Mouse (Mus musculus): Measurements from ENCODE around the gene Itk. TPM values are rescaled to one million over a fixed set of nuclear protein-coding genes. Genes with fewer than 3 reads are reported as not detected.
"Not testable (repeated sequence)": the region's sequence is repeated elsewhere in the genome, so short reads cannot be mapped to it uniquely, and the experiment has no call there.

Itk gene
- polyA plus RNA-seq (2016; fragmentation: Nextera tagmentation; extraction: Ambion mirVana): 0.04 and 0.05 TPM in 2 replicates

DNA sequence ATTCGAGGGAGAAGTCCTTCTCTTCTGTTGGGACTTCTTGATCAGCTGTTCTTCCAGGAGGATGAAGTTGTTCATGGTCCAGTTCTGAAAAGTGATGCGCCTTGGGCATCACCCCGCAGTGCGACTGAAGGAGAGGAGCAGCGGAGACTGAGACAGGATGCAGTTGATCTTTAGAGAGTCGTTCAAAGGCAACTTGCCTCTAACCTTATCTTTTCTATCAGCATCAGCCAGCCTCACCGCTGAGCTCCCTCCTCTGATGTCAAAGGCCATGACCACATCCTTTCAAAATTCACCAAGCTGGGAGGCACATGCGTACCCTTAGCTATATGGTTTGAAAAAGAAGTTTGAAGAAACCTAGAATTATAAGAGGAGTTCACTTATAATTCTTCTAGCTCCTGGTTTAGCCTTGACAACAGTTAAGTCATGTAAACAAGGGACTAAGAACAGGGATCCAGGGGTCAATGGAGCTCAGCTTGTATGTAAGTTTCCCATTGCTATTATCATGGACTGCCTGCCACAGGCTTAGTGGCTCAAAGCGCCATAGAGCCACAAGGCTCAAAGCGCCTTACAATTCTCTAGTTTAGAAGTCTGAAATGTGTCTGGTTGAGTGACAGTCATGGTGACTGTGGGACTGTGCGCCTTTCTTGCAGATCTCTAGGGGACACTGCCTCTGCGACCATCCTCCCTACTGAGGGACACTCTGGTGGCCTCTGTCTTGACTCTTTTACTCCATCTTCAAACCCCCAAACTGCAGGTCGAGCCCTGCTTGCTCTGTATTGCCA is at the start of gene Itk:
Gene Itk, minus strand, starts transcription at position 180 of the 782 bp plus-strand sequence.
- Histone ChIP-seq H3K4me1 (peaks cover 7% of the 10 kb centered on the region; the same call in 1 of the 2 replicates), H3K9me3 (no peaks in the 10 kb centered on the region), H3K27me3 (replicated peaks; ENCODE audit: low read depth, poor library complexity, severe bottlenecking) (no peaks in the 10 kb centered on the region), H3K27ac (replicated peaks) (no peak within 1 kb of the TSS), H3K4me3 (no peak within 1 kb of the TSS), H3K36me3 (replicated peaks) (no peaks in the 10 kb centered on the region)
- DNase-seq (ENCODE audit: low spot score): no peak
- WGBS: 82% methylated on average over 13 of the region's 13 CpGs

DNA sequence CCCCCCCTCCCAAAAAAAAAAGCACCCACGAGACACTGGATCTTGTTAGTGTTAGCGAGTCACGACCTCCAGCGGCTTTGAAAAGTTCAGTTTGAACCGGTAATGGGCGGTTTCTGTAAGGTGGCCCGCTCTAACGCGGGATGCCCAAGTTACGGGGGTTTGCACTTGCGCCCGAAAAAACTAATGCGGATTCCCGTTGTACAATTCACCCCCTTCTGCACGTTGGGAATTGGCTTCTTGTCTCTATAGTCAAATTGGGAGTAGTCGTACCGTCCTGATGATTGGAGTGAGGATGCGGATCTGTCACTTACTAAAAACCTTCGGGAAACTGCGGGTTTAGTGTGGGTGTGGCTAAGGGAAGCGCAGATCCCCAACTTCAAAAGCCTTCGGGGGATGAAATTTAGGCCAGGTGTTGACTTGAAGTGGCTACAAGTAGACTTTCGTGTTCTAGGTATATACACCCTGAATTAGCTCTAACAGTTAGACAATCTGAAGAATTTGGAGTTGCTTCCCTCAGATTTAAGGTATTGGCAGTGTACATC is 48.2 kb upstream of the Itk start:
- WGBS: 2% methylated on average over 23 of the region's 23 CpGs
- Histone ChIP-seq H3K4me3 (peak overlapping the region; percentile 79), H3K36me3 (replicated peaks) (peaks cover 40% of the 10 kb centered on the region), H3K4me1 (peaks cover 12% of the 10 kb centered on the region), H3K27me3 (replicated peaks; ENCODE audit: low read depth, poor library complexity, severe bottlenecking) (no peaks in the 10 kb centered on the region), H3K27ac (replicated peaks) (peak overlapping the region; percentile 95), H3K9me3 (no peaks in the 10 kb centered on the region)
- peak; percentile 71 for DNase-seq (ENCODE audit: low spot score)

- no peaks in the 10 kb centered on the region for H3K9me3 ChIP-seq
- under 1% methylated on average over 59 of the region's 59 CpGs for WGBS
- H3K36me3 ChIP-seq (replicated peaks): peaks cover 34% of the 10 kb centered on the region
- peaks cover 12% of the 10 kb centered on the region for H3K4me1 ChIP-seq
- DNase-seq (ENCODE audit: low spot score): peak; percentile 94
- peak within 1 kb of the TSS; percentile 79 for H3K4me3 ChIP-seq
- no peaks in the 10 kb centered on the region for H3K27me3 ChIP-seq (replicated peaks; ENCODE audit: low read depth, poor library complexity, severe bottlenecking)
- peak within 1 kb of the TSS; percentile 95 for H3K27ac ChIP-seq (replicated peaks)
Measured at GRCm38 (mm10) chr11:46436760-46437458, 47.6 kb upstream of the Itk start, which contains the start of gene Med7. Gene Med7 (plus strand): TSS chr11:46436925.

- Histone ChIP-seq H3K4me1 (peaks cover 12% of the 10 kb centered on the region), H3K4me3 (no peak overlapping the region), H3K9me3 (no peaks in the 10 kb centered on the region), H3K27ac (replicated peaks) (no peak overlapping the region), H3K27me3 (replicated peaks; ENCODE audit: low read depth, poor library complexity, severe bottlenecking) (no peaks in the 10 kb centered on the region), H3K36me3 (replicated peaks) (peaks cover 19% of the 10 kb centered on the region)
- no peak for DNase-seq (ENCODE audit: low spot score)
Measured at GRCm38 (mm10) chr11:46435363-46435762, 46.0 kb upstream of the Itk start.

DNA sequence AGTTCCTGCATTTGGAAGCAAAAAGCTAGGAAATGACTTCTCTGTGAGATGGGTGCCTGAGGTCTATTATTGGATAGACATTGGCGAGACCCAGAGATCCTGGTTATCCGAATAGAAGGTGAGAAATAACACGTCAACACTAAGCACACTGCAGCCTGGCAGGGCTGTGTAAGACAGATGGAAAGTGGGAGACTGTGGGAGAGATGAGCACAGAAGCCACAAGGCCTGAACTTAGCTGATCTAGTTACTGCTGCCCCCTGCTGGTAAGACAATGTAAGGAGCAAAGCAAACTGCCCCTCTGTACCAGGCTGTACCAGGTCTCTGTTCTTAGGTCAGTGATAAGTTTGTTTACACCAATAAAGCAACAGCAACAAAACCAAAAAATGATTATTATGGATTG is 41.8 kb upstream of the Itk start:
- Histone ChIP-seq H3K9me3 (no peaks in the 10 kb centered on the region), H3K27ac (replicated peaks) (no peak overlapping the region), H3K27me3 (replicated peaks; ENCODE audit: low read depth, poor library complexity, severe bottlenecking) (no peaks in the 10 kb centered on the region), H3K4me1 (0 out of 2 replicates have a peak, but pooled peaks cover 2% of the 10 kb centered on the region), H3K36me3 (replicated peaks) (no peaks in the 10 kb centered on the region), H3K4me3 (no peak overlapping the region)
- WGBS: 27% methylated on average over 3 of the region's 3 CpGs
- peak; percentile 79 for DNase-seq (ENCODE audit: low spot score)

GRCm38 (mm10) chr11:46430123-46430522 is 40.8 kb upstream of the Itk start:
- no peaks in the 10 kb centered on the region for H3K36me3 ChIP-seq (replicated peaks)
- no peaks in the 10 kb centered on the region for H3K4me1 ChIP-seq
- no peak overlapping the region for H3K4me3 ChIP-seq
- no peaks in the 10 kb centered on the region for H3K9me3 ChIP-seq
- no peaks in the 10 kb centered on the region for H3K27me3 ChIP-seq (replicated peaks; ENCODE audit: low read depth, poor library complexity, severe bottlenecking)
- 92% methylated on average over 2 of the region's 2 CpGs for WGBS
- DNase-seq (ENCODE audit: low spot score): no peak
- H3K27ac ChIP-seq (replicated peaks): no peak overlapping the region

- H3K27me3 ChIP-seq (replicated peaks; ENCODE audit: low read depth, poor library complexity, severe bottlenecking); H3K36me3 ChIP-seq (replicated peaks); H3K4me3 ChIP-seq; H3K27ac ChIP-seq (replicated peaks); H3K4me1 ChIP-seq; DNase-seq (ENCODE audit: low spot score); H3K9me3 ChIP-seq: not testable (repeated sequence)
- 44% methylated on average over 4 of the region's 4 CpGs for WGBS
Measured at GRCm38 (mm10) chr11:46428131-46428530, 38.8 kb upstream of the Itk start.

GRCm38 (mm10) chr11:46421086-46421888 is 32.0 kb upstream of the Itk start:
- DNase-seq (ENCODE audit: low spot score): no peak
- H3K4me3 ChIP-seq: no peak overlapping the region
- H3K27me3 ChIP-seq (replicated peaks; ENCODE audit: low read depth, poor library complexity, severe bottlenecking): no peaks in the 10 kb centered on the region
- 85% methylated on average over 8 of the region's 8 CpGs for WGBS
- H3K4me1 ChIP-seq: 0 out of 2 replicates have a peak, but pooled peaks cover 4% of the 10 kb centered on the region
- H3K9me3 ChIP-seq: no peaks in the 10 kb centered on the region
- H3K27ac ChIP-seq (replicated peaks): no peak overlapping the region
- no peaks in the 10 kb centered on the region for H3K36me3 ChIP-seq (replicated peaks)

GRCm38 (mm10) chr11:46418860-46419259 is 29.5 kb upstream of the Itk start:
- no peaks in the 10 kb centered on the region for H3K9me3 ChIP-seq
- no peaks in the 10 kb centered on the region for H3K27me3 ChIP-seq (replicated peaks; ENCODE audit: low read depth, poor library complexity, severe bottlenecking)
- 94% methylated on average over 5 of the region's 5 CpGs for WGBS
- H3K4me3 ChIP-seq: no peak overlapping the region
- H3K4me1 ChIP-seq: 0 out of 2 replicates have a peak, but pooled peaks cover 4% of the 10 kb centered on the region
- H3K36me3 ChIP-seq (replicated peaks): no peaks in the 10 kb centered on the region
- no peak overlapping the region for H3K27ac ChIP-seq (replicated peaks)
- DNase-seq (ENCODE audit: low spot score): no peak

- no peak for DNase-seq (ENCODE audit: low spot score)
- H3K27me3 ChIP-seq (replicated peaks; ENCODE audit: low read depth, poor library complexity, severe bottlenecking): no peaks in the 10 kb centered on the region
- 51% methylated on average over 1 of the region's 1 CpGs for WGBS
- 0 out of 2 replicates have a peak, but pooled peaks cover 4% of the 10 kb centered on the region for H3K4me1 ChIP-seq
- no peak overlapping the region for H3K27ac ChIP-seq (replicated peaks)
- H3K36me3 ChIP-seq (replicated peaks): no peaks in the 10 kb centered on the region
- no peak overlapping the region for H3K4me3 ChIP-seq
- H3K9me3 ChIP-seq: no peaks in the 10 kb centered on the region
Measured at GRCm38 (mm10) chr11:46418438-46418837, 29.1 kb upstream of the Itk start.

DNA sequence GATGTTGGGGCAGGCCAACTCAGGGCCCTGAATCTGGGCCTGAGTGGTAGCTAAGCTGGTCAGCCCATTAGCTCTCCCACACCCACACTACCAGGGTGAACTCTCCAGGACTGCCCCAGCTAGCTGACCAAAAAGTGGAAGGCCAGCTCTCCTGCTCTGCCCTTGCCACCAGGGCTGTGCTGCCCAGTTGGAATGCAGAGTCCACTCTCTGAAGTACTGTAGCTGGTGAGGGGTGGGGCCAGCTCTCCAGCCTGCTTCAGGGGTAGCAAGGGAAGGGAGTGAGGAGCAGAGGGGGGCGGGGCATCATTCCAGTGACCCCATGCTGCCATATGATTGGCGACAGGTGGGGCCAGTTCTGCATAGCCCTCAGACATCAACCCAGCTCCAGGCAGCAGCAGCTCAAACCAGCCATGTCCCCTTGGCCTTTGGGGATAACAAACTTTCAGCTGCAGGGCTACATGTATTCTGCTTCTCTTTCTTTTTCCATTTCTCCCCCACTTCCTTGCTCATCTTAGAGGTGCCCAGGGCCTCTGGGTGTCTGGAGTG is 20.8 kb upstream of the Itk start:
- WGBS: 40% methylated on average over 2 of the region's 2 CpGs
- Histone ChIP-seq H3K9me3 (no peaks in the 10 kb centered on the region), H3K36me3 (replicated peaks) (no peaks in the 10 kb centered on the region), H3K27ac (replicated peaks) (no peak overlapping the region), H3K27me3 (replicated peaks; ENCODE audit: low read depth, poor library complexity, severe bottlenecking) (peaks cover 16% of the 10 kb centered on the region; the same call in 1 of the 2 replicates), H3K4me1 (peaks cover 9% of the 10 kb centered on the region), H3K4me3 (no peak overlapping the region)
- DNase-seq (ENCODE audit: low spot score): no peak

DNA sequence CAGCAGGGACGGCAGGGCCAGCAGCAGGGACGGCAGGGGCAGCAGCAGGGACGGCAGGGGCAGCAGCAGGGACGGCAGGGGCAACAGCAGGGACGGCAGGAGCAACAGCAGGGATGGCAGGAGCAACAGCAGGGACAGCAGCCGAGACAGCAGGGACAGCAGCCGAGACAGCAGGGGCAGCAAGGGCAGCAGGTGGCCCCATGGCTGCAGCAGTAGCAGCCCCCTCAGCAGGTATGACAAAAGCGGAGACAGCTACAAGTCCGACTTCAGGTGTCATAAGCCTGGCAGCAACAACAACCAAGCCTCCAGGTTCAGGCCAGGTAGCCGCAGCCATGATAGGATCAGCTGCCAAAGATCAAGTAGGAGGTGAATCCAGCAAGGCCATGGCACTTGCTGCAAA is 17.4 kb upstream of the Itk start:
- H3K4me1 ChIP-seq: peaks cover 9% of the 10 kb centered on the region
- no peaks in the 10 kb centered on the region for H3K9me3 ChIP-seq
- DNase-seq (ENCODE audit: low spot score): no peak
- H3K4me3 ChIP-seq: no peak overlapping the region
- H3K36me3 ChIP-seq (replicated peaks): no peaks in the 10 kb centered on the region
- peaks cover 16% of the 10 kb centered on the region; the same call in 1 of the 2 replicates for H3K27me3 ChIP-seq (replicated peaks; ENCODE audit: low read depth, poor library complexity, severe bottlenecking)
- peak overlapping the region; percentile 31 for H3K27ac ChIP-seq (replicated peaks)
- 43% methylated on average over 10 of the region's 10 CpGs for WGBS
